Mouse (Mus musculus): Measurements from ENCODE around the gene Etfdh.

GRCm38 (mm10) chr3:79559021-79559772 lies 70.1 kb downstream of the Etfdh start:
- no peak for TF ChIP-seq CTCF (IDR thresholded peaks at IDR 0.05; ENCODE audit: low read depth)
- no peak for TF ChIP-seq EP300 (IDR thresholded peaks at IDR 0.05; ENCODE audit: low read depth)

All from liver, embryonic 14.5 days (tissue).